Mouse (Mus musculus): Measurements from ENCODE around the gene Fubp1.
A peak's percentile ranks its signal among the peaks of the same experiment; 100 is the strongest.

Gene Fubp1

GRCm38 (mm10) chr3:152231333-152232100, 21.3 kb downstream of the Fubp1 start:
- DNase-seq (ENCODE audit: low read depth, low spot score) = no peak

GRCm38 (mm10) chr3:152235238-152235637, 25.0 kb downstream of the Fubp1 start:
- no peak for DNase-seq (ENCODE audit: low read depth, low spot score)

GRCm38 (mm10) chr3:152235805-152236204, 25.6 kb downstream of the Fubp1 start:
- no peak for DNase-seq (ENCODE audit: low read depth, low spot score)

- no peak for DNase-seq (ENCODE audit: low read depth, low spot score)
Observed at GRCm38 (mm10) chr3:152238836-152239235, 28.6 kb downstream of the Fubp1 start.

- DNase-seq (ENCODE audit: low read depth, low spot score) = no peak
Observed at GRCm38 (mm10) chr3:152239592-152239991, 29.4 kb downstream of the Fubp1 start.

GRCm38 (mm10) chr3:152241098-152241497, 30.9 kb downstream of the Fubp1 start:
- no peak for DNase-seq (ENCODE audit: low read depth, low spot score)

GRCm38 (mm10) chr3:152243304-152243703, 33.1 kb downstream of the Fubp1 start:
- DNase-seq (ENCODE audit: low read depth, low spot score) = no peak

GRCm38 (mm10) chr3:152245273-152245910, 35.2 kb downstream of the Fubp1 start:
- peak; percentile 18 for DNase-seq (ENCODE audit: low read depth, low spot score)

- no peak for DNase-seq (ENCODE audit: low read depth, low spot score)
Observed at GRCm38 (mm10) chr3:152247708-152248107, 37.5 kb downstream of the Fubp1 start.

GRCm38 (mm10) chr3:152250487-152250886, 40.3 kb downstream of the Fubp1 start:
- no peak for DNase-seq (ENCODE audit: low read depth, low spot score)

- DNase-seq (ENCODE audit: low read depth, low spot score) = no peak
Observed at GRCm38 (mm10) chr3:152257528-152257927, 47.3 kb downstream of the Fubp1 start.

GRCm38 (mm10) chr3:152259409-152259808, 49.2 kb downstream of the Fubp1 start:
- peak; percentile 37 for DNase-seq (ENCODE audit: low read depth, low spot score)

GRCm38 (mm10) chr3:152260362-152260761, 50.1 kb downstream of the Fubp1 start:
- DNase-seq (ENCODE audit: low read depth, low spot score) = no peak

- no peak for DNase-seq (ENCODE audit: low read depth, low spot score)
Observed at GRCm38 (mm10) chr3:152261436-152261835, 51.2 kb downstream of the Fubp1 start.

- DNase-seq (ENCODE audit: low read depth, low spot score) = no peak
Observed at GRCm38 (mm10) chr3:152261948-152262347, 51.7 kb downstream of the Fubp1 start.

- no peak for DNase-seq (ENCODE audit: low read depth, low spot score)
Observed at GRCm38 (mm10) chr3:152264374-152264773, 54.2 kb downstream of the Fubp1 start.

GRCm38 (mm10) chr3:152264830-152265229, 54.6 kb downstream of the Fubp1 start:
- no peak for DNase-seq (ENCODE audit: low read depth, low spot score)

- no peak for DNase-seq (ENCODE audit: low read depth, low spot score)
Observed at GRCm38 (mm10) chr3:152265351-152266035, 55.3 kb downstream of the Fubp1 start.

- no peak for DNase-seq (ENCODE audit: low read depth, low spot score)
Observed at GRCm38 (mm10) chr3:152266036-152266421, 55.8 kb downstream of the Fubp1 start, which contains the start of gene Nexn. Gene Nexn, minus strand, starts transcription at chr3:152266350.

GRCm38 (mm10) chr3:152268099-152268498, 57.9 kb downstream of the Fubp1 start:
- no peak for DNase-seq (ENCODE audit: low read depth, low spot score)

- DNase-seq (ENCODE audit: low read depth, low spot score) = no peak
Observed at GRCm38 (mm10) chr3:152271071-152271710, 61.0 kb downstream of the Fubp1 start.

- DNase-seq (ENCODE audit: low read depth, low spot score) = no peak
Observed at GRCm38 (mm10) chr3:152271876-152272275, 61.7 kb downstream of the Fubp1 start.
